Mouse (Mus musculus) kidney, adult 2 months (tissue): ENCODE results near the gene Spsb1. TPM values are rescaled to one million over a fixed set of nuclear protein-coding genes. Genes with fewer than 3 reads are reported as not detected.

ENCODE experiments used
- DNase-seq: peaks from one replicate; pipeline ENCODE4 v3.0.0; 2021
- H3K27ac ChIP-seq: fragments of 200-500 bp; 2 replicates; pipeline ENCODE4 v1.5.1; 2012; ENCODE audit warnings: low read depth, low read length, control low read depth, inconsistent platforms; ENCODE audit not compliant: insufficient read depth
- H3K27me3 ChIP-seq: fragments of 200-500 bp; replicated peaks from 2 replicates; pipeline ENCODE4 v1.6.1; 2012; ENCODE audit warnings: mild to moderate bottlenecking, moderate library complexity, low read length, inconsistent platforms; ENCODE audit not compliant: control insufficient read depth, insufficient read depth
- H3K36me3 ChIP-seq: fragments of 200-500 bp; 2 replicates; pipeline ENCODE4 v1.6.1; 2012; ENCODE audit warnings: mild to moderate bottlenecking, moderate library complexity, low read length, inconsistent platforms; ENCODE audit not compliant: control insufficient read depth, insufficient read depth
- H3K4me1 ChIP-seq: fragments of 200-500 bp; 2 replicates; pipeline ENCODE4 v1.6.1; 2011; ENCODE audit warnings: low read length; ENCODE audit not compliant: control insufficient read depth, insufficient read depth
- H3K4me3 ChIP-seq: fragments of 200-500 bp; 2 replicates; pipeline ENCODE4 v1.5.1; 2011; ENCODE audit warnings: mild to moderate bottlenecking, low read depth, low read length, control low read depth; ENCODE audit not compliant: insufficient read depth
- CTCF ChIP-seq: fragments of 200-500 bp; conservative IDR thresholded peaks from 2 replicates; pipeline ENCODE4 v1.5.1; 2011; ENCODE audit warnings: low read depth, mild to moderate bottlenecking, control low read depth, low read length, moderate library complexity, mixed read lengths; ENCODE audit not compliant: insufficient read depth, insufficient read length
- POLR2A ChIP-seq: fragments of 200-500 bp; IDR thresholded peaks from one replicate; pipeline ENCODE4 v1.6.1; 2011; ENCODE audit warnings: low read depth, low read length, control low read depth
- WGBS: fragments of 180-500 bp; shearing (Covaris S2); methylation state at CpG from one replicate; pipeline ENCODE4 v1.1.7; 2018; 5-methylcytosine and 5-hydroxymethylcytosine counted together
- polyA plus RNA-seq: library from polyadenylated mRNA; depleted of rRNA; stranded (reverse); fragments of >200 nt; gene quantifications from 2 replicates; pipeline ENCODE4 v1.2.3, GENCODE M21; 2012

Gene Spsb1
- polyA plus RNA-seq, 1 experiment, result 6.5 TPM

DNA sequence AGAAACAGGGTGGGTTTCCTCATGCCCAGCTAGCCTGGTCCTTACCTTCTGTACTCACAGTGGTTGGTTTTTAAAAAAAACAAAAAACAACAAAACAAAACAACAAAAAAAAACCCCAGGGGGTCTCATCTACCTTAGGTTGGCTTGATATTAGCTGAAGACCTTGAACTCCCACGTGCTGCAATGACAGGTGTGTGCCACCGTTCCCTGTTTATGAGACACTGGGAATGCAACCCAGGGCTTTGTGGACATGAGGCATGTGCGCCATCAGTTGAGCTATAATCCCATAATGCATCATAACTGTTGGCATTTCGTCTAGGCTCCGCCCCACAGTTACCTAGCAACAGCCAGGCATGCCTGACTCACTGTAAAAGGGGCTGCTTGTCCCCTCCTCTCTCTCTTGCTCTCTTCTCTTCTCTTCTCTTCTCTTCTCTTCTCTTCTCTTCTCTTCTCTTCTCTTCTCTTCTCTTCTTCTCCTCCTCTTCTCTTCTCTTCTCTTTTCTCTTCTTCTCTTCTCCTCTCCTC lies 20.9 kb upstream of the Spsb1 start:
- no peak for DNase-seq
- H3K4me3 ChIP-seq, result no peak overlapping the region
- H3K27ac ChIP-seq, result no peak overlapping the region
- H3K4me1 ChIP-seq, result peaks cover 5% of the 10 kb centered on the region; the same call in 1 of the 2 replicates
- 83% methylated on average over 5 of the region's 5 CpGs for WGBS
- no peak for TF ChIP-seq POLR2A
- no peak for TF ChIP-seq CTCF
- H3K27me3 ChIP-seq, result no peaks in the 10 kb centered on the region
- peaks cover 1% of the 10 kb centered on the region; the same call in 1 of the 2 replicates for H3K36me3 ChIP-seq

DNA sequence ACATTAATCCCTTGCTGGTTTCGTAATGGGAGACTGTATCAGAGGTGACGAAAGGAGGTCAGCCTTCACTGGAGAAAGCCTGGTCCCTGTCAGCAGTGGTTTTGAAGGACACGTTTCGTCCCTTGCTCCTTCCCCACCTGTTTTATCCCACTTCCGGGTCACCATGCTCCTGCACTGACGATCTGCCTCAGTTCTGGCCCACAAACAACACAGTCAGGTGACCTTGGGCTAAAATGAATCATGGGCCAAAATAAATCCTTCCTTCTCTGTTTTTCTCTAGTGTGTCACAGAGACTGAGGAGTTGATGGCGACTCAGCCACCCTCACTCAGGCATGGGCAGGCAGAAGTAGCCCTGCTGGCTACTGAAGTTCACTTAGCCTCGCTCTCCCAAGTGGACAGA lies 20.4 kb upstream of the Spsb1 start:
- no peaks in the 10 kb centered on the region for H3K36me3 ChIP-seq
- no peak overlapping the region for H3K27ac ChIP-seq
- TF ChIP-seq CTCF, result no peak
- no peak for TF ChIP-seq POLR2A
- 64% methylated on average over 8 of the region's 8 CpGs for WGBS
- peaks cover 5% of the 10 kb centered on the region; the same call in 1 of the 2 replicates for H3K4me1 ChIP-seq
- H3K27me3 ChIP-seq, result no peaks in the 10 kb centered on the region
- no peak for DNase-seq
- H3K4me3 ChIP-seq, result no peak overlapping the region

DNA sequence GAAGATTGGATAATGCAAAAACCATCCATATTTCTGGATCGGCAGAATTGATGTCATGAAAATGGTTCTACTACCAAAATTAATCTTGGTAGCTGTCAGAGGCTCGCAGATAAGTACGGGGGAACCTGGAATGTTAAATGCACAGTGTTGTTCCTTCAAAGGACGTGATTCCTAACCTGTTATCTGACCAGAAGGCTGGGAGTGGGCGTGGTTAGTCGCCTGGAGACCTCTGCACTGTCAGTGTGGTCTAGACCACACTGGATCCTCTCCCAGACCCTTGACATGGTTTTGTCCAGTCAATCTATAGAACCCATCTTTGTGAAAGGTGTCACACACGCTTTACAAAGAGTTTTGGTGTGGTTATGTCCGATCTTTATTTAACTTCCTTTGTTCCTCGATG lies 16.6 kb upstream of the Spsb1 start:
- no peak for DNase-seq
- TF ChIP-seq CTCF, result no peak
- 75% methylated on average over 9 of the region's 9 CpGs for WGBS
- no peaks in the 10 kb centered on the region for H3K4me1 ChIP-seq
- H3K36me3 ChIP-seq, result no peaks in the 10 kb centered on the region
- H3K4me3 ChIP-seq, result no peak overlapping the region
- no peak overlapping the region for H3K27ac ChIP-seq
- H3K27me3 ChIP-seq, result no peaks in the 10 kb centered on the region

DNA sequence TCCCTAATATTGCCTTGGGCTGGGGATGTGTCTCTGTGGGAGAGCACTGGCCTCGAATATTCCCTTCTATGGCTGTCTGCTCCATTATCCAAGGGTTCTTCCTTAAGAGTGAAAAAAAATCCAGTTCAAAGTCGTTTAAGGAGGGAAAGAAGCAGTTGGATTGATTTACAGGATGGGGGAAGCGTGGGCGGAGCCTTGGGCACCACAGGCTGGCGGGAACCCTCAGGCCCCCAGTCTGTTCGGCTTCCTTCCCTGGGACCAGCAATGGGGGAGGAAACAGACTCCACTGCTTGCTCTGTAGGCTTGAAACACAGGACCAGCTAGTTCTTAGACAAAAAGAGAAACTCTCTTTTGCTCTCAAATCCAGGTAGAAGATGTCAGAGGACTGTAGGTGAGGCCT lies 13.7 kb upstream of the Spsb1 start:
- H3K4me1 ChIP-seq, result peaks cover 8% of the 10 kb centered on the region; the same call in 1 of the 2 replicates
- no peaks in the 10 kb centered on the region for H3K36me3 ChIP-seq
- TF ChIP-seq CTCF, result no peak
- TF ChIP-seq POLR2A, result no peak
- H3K27me3 ChIP-seq, result no peaks in the 10 kb centered on the region
- DNase-seq, result no peak
- 43% methylated on average over 6 of the region's 6 CpGs for WGBS
- H3K27ac ChIP-seq, result no peak overlapping the region
- H3K4me3 ChIP-seq, result no peak overlapping the region

DNA sequence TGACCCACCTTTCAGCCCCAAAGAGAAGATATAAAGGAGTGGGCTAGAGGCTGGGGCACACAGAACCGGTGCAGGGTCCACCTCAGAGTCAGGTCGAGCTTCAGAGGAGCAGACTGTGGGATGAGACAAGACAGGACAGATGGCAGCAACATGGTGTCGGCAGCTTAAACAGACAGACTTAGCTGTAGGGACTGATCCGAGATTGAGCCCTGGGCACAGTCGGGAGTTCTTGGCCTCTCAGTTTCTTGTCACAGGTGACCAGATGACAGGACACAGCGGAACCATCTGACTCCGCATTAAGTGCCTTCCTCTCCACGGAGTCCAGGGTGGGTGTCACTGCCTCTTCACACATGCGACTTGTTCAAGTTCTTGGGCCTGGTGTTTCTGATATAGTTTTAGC lies 12.1 kb upstream of the Spsb1 start:
- no peaks in the 10 kb centered on the region for H3K36me3 ChIP-seq
- H3K27me3 ChIP-seq, result no peaks in the 10 kb centered on the region
- TF ChIP-seq CTCF, result no peak
- TF ChIP-seq POLR2A, result no peak
- no peak overlapping the region for H3K4me3 ChIP-seq
- WGBS, result 93% methylated on average over 9 of the region's 9 CpGs
- peaks cover 8% of the 10 kb centered on the region; the same call in 1 of the 2 replicates for H3K4me1 ChIP-seq
- DNase-seq, result no peak
- no peak overlapping the region for H3K27ac ChIP-seq

DNA sequence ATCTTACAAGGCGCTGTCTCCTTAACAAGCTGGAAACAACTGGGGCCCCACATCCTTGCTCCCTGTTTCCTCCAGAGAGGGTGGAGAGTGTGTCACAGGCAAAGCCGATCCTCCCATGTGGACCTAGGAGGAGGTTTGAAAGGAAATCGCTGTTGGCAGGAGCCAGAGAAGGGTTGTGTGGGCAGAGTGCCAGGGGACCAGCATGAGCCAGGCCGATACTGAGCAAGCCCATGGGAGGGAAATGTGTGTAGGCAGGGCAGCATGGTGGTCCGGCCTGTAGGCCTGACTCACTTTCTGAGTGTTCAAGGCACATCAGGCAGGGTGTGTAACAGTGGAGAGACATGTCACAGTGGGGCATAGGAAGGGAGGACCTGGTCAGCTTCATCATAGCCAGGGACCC lies 11.4 kb upstream of the Spsb1 start:
- no peaks in the 10 kb centered on the region for H3K36me3 ChIP-seq
- no peak overlapping the region for H3K27ac ChIP-seq
- 42% methylated on average over 5 of the region's 5 CpGs for WGBS
- H3K4me1 ChIP-seq, result peaks cover 8% of the 10 kb centered on the region; the same call in 1 of the 2 replicates
- no peak for TF ChIP-seq CTCF
- TF ChIP-seq POLR2A, result no peak
- peak; percentile 80 for DNase-seq
- H3K27me3 ChIP-seq, result no peaks in the 10 kb centered on the region
- H3K4me3 ChIP-seq, result no peak overlapping the region

DNA sequence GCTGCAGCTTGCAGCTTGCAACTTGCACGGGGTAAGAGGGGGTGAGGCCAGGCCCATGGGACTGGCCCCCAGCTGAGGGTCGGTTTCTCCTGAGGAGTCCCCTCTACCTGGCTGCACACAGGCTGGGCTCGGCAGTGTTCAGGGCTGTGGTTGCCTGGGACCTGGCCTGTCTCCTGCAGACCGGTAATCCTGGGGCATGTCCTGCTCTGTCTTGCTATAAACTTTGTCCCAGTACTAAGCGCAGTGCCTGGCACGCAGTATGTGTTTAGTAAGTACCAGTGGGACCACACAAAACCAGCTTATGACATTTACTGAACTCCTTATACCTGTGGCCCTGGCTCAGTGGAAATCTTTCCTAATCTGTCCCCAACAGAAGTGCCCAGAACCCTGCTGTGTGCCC lies 10.8 kb upstream of the Spsb1 start:
- 58% methylated on average over 6 of the region's 6 CpGs for WGBS
- Histone ChIP-seq H3K4me3 (no peak overlapping the region), H3K27ac (no peak overlapping the region), H3K4me1 (peaks cover 8% of the 10 kb centered on the region; the same call in 1 of the 2 replicates), H3K36me3 (no peaks in the 10 kb centered on the region), H3K27me3 (no peaks in the 10 kb centered on the region)
- DNase-seq, result no peak
- TF ChIP-seq CTCF, result no peak
- no peak for TF ChIP-seq POLR2A

DNA sequence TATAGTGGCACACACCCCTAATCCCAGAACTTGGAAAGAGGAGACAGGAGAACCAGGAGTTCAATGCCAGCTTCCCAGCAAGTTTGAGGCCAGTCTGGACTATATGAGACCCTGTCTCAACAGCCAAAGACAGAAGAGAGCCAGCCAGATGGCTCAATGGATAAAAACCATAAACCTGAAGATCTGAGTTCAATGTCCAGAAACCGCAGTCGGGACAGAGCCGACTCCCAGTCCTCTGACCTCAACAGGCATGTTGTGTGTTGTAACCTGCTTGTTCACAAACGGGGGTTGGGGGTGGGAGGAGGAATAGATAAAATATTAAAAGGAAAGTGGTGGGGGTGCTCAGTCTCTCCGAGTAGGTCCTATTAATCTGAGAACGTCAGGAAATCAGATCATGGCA lies 10.4 kb upstream of the Spsb1 start:
- Histone ChIP-seq H3K36me3 (no peaks in the 10 kb centered on the region), H3K4me1 (peaks cover 8% of the 10 kb centered on the region; the same call in 1 of the 2 replicates), H3K27me3 (no peaks in the 10 kb centered on the region), H3K4me3 (no peak overlapping the region), H3K27ac (no peak overlapping the region)
- no peak for DNase-seq
- no peak for TF ChIP-seq CTCF
- TF ChIP-seq POLR2A, result no peak
- WGBS, result 42% methylated on average over 6 of the region's 6 CpGs
